ENCODE assay signal across 13 mouse cellular contexts in the genomic region with DNA sequence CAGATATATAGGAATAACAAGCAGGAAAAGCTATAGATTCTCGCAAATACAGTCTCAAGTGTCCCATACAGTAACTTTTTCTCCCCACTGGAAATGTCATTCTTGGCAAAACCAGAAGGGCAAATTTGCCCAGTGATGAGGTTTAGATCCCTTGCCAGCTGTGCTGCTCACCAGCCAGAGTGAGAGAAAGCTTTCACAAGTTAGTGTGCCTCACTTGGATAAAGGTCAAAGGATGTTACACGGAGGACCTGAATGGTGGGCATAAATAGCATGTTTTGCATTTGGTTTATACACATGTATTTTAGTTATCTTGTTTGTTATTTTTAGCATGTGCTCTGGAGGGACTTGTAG. TPM values are rescaled to one million over a fixed set of nuclear protein-coding genes. Genes with fewer than 3 reads are reported as not detected.
DNase-seq lines count a peak whose midpoint lies in the region; ATAC-seq and TF ChIP-seq lines count a peak whose summit lies in the region.
"Had no signal": no experiment of that assay in that cellular context is flagged by ENCODE, and none has a peak within 500 bp of the region (broad histone marks: within the 10 kb centered on the region; RNA-seq: fewer than 3 reads in every experiment).

No protein-coding gene starts in this region.

- in situ Hi-C loops in Patski (cut with MboI; ENCODE audit: low pct_unique_long_range_greater_than_20kb): loop anchor here (5.0 kb wide), 1 partner anchor 189 kb away; no protein-coding TSS in a partner anchor

- H3K4me3 ChIP-seq in hindbrain, embryonic 12.5 days: no peak overlapping the region
- no peak overlapping the region for H3K4me3 ChIP-seq in hindbrain, embryonic 10.5 days
- H3K4me3 ChIP-seq in forebrain, postnatal 0 days (ENCODE audit: low read depth, low read length): no peak overlapping the region
- no peak overlapping the region for H3K4me3 ChIP-seq in kidney, adult 2 months (ENCODE audit: insufficient read depth, low read depth, low read length)
- H3K4me3 ChIP-seq: embryonic facial prominence, embryonic 12.5 days; intestine, embryonic 15.5 days; limb, embryonic 15.5 days had no signal

- no peaks in the 10 kb centered on the region for H3K9me3 ChIP-seq in hindbrain, embryonic 12.5 days (replicated peaks)
- H3K9me3 ChIP-seq in hindbrain, embryonic 10.5 days: no peaks in the 10 kb centered on the region
- no peaks in the 10 kb centered on the region for H3K9me3 ChIP-seq in forebrain, postnatal 0 days (ENCODE audit: low read length)
- H3K9me3 ChIP-seq: embryonic facial prominence, embryonic 12.5 days; intestine, embryonic 15.5 days; limb, embryonic 15.5 days had no signal

- H3K4me2 ChIP-seq in hindbrain, embryonic 12.5 days (replicated peaks): no peak overlapping the region
- no peak overlapping the region for H3K4me2 ChIP-seq in forebrain, postnatal 0 days (ENCODE audit: low read depth)
- H3K4me2 ChIP-seq: embryonic facial prominence, embryonic 12.5 days; intestine, embryonic 15.5 days; limb, embryonic 15.5 days had no signal

- CTCF ChIA-PET in Patski (lab: Charles Lee): interaction anchor here (0.8 to 2.4 kb wide), 26 partner anchors 9 to 1045 kb away, joined by 3 to 25 read pairs (median 4); partner anchors contain the start of genes Nr2f1 and Pou5f2

- no peaks in the 10 kb centered on the region; the same call in 1 of the 2 replicates for H3K4me1 ChIP-seq in hindbrain, embryonic 12.5 days
- peaks cover 15% of the 10 kb centered on the region for H3K4me1 ChIP-seq in hindbrain, embryonic 10.5 days (replicated peaks)
- no peaks in the 10 kb centered on the region; the same call in 1 of the 2 replicates for H3K4me1 ChIP-seq in forebrain, postnatal 0 days (ENCODE audit: insufficient read depth)
- H3K4me1 ChIP-seq in kidney, adult 2 months (ENCODE audit: control insufficient read depth, insufficient read depth, low read length): no peaks in the 10 kb centered on the region
- H3K4me1 ChIP-seq: embryonic facial prominence, embryonic 12.5 days; intestine, embryonic 15.5 days; limb, embryonic 15.5 days had no signal

- H3K9ac ChIP-seq in hindbrain, embryonic 12.5 days: no peak overlapping the region
- no peak overlapping the region for H3K9ac ChIP-seq in forebrain, postnatal 0 days
- H3K9ac ChIP-seq: embryonic facial prominence, embryonic 12.5 days; intestine, embryonic 15.5 days; limb, embryonic 15.5 days had no signal

- ATAC-seq in hindbrain, embryonic 12.5 days (ENCODE audit: low FRiP score): 0 out of 2 replicates have a peak, but pooled peaks have one; percentile 37
- no peak for ATAC-seq in Patski
- ATAC-seq in forebrain, postnatal 0 days: peak; percentile 23; the same call in 1 of the 2 replicates
- ATAC-seq in megakaryocyte progenitor cell, adult 5-6 weeks (replicated peaks; ENCODE audit: poor library complexity): no peak
- ATAC-seq: intestine, embryonic 15.5 days had no signal

- H3K27me3 ChIP-seq in hindbrain, embryonic 12.5 days: no peaks in the 10 kb centered on the region
- no peaks in the 10 kb centered on the region for H3K27me3 ChIP-seq in hindbrain, embryonic 10.5 days (ENCODE audit: insufficient read depth, poor library complexity, severe bottlenecking)
- H3K27me3 ChIP-seq in Patski: no peaks in the 10 kb centered on the region
- no peaks in the 10 kb centered on the region for H3K27me3 ChIP-seq in forebrain, postnatal 0 days (ENCODE audit: insufficient read depth, low read length)
- no peaks in the 10 kb centered on the region for H3K27me3 ChIP-seq in kidney, adult 2 months (replicated peaks; ENCODE audit: control insufficient read depth, insufficient read depth, low read length)
- H3K27me3 ChIP-seq: embryonic facial prominence, embryonic 12.5 days; intestine, embryonic 15.5 days; limb, embryonic 15.5 days had no signal

- peak; percentile 7 for DNase-seq in adrenal gland, postnatal 10 days
- no peak for DNase-seq in adrenal gland, adult 18-20 months (ENCODE audit: low spot score in 2 of 2)
- DNase-seq in hindbrain, embryonic 10.5 days (ENCODE audit: low spot score): no peak
- DNase-seq in Patski (ENCODE audit: low read depth, low spot score): no peak
- DNase-seq in forebrain, postnatal 0 days: no peak
- DNase-seq in kidney, adult 2 months: no peak

- POLR2A ChIA-PET in Patski (lab: Charles Lee): no interaction called here

- WGBS in hindbrain, embryonic 12.5 days: 66% methylated on average over 2 of the region's 2 CpGs
- WGBS in hindbrain, embryonic 10.5 days: 70% methylated on average over 2 of the region's 2 CpGs
- WGBS in forebrain, postnatal 0 days: 33% methylated on average over 2 of the region's 2 CpGs
- 75% methylated on average over 2 of the region's 2 CpGs for WGBS in kidney, adult 2 months

- H3K27ac ChIP-seq in hindbrain, embryonic 12.5 days: no peak overlapping the region
- H3K27ac ChIP-seq in hindbrain, embryonic 10.5 days: no peak overlapping the region
- H3K27ac ChIP-seq in forebrain, postnatal 0 days (ENCODE audit: low read depth, low read length): no peak overlapping the region
- H3K27ac ChIP-seq in kidney, adult 2 months (ENCODE audit: insufficient read depth, low read depth, low read length): no peak overlapping the region
- H3K27ac ChIP-seq: embryonic facial prominence, embryonic 12.5 days; intestine, embryonic 15.5 days; kidney, postnatal 0 days; limb, embryonic 15.5 days; macrophage had no signal

- no peaks in the 10 kb centered on the region for H3K36me3 ChIP-seq in hindbrain, embryonic 12.5 days
- no peaks in the 10 kb centered on the region for H3K36me3 ChIP-seq in hindbrain, embryonic 10.5 days
- H3K36me3 ChIP-seq in forebrain, postnatal 0 days (ENCODE audit: insufficient read depth): no peaks in the 10 kb centered on the region
- H3K36me3 ChIP-seq in kidney, adult 2 months (ENCODE audit: control insufficient read depth, insufficient read depth, low read length): no peaks in the 10 kb centered on the region
- H3K36me3 ChIP-seq: embryonic facial prominence, embryonic 12.5 days; intestine, embryonic 15.5 days; limb, embryonic 15.5 days had no signal

- TF ChIP-seq POLR2A in kidney, adult 2 months (IDR thresholded peaks at IDR 0.05; ENCODE audit: low read depth, low read length): no peak

- peak; percentile 26 for TF ChIP-seq CTCF in Patski (IDR thresholded peaks at IDR 0.05)
- TF ChIP-seq CTCF in forebrain, postnatal 0 days (IDR thresholded peaks at IDR 0.05; ENCODE audit: low read depth): no peak
- TF ChIP-seq CTCF in kidney, adult 2 months (conservative IDR thresholded peaks at IDR 0.05; ENCODE audit: insufficient read depth, insufficient read length, low read depth, low read length): no peak

RNA-seq across cellular contexts. Expression of gene Pou5f2, which starts 41.9 kb away (rescaled TPM):
- total RNA-seq in adrenal gland, postnatal 10 days (2021): 1 to 10 TPM in 1 of 2 experiments, under 1 TPM in 1; 0.75 to 2.0 TPM
- total RNA-seq in adrenal gland, adult 18-20 months (2021): under 1 TPM; 0.29 to 0.50 TPM
- polyA plus RNA-seq in hindbrain, embryonic 12.5 days (2016; fragmentation: Nextera tagmentation; extraction: Ambion mirVana): 1.5 TPM in 2 replicates
- 1.3 and 1.7 TPM in 2 replicates for polyA plus RNA-seq in hindbrain, embryonic 10.5 days (2016; fragmentation: Nextera tagmentation; extraction: Ambion mirVana)
- polyA plus RNA-seq in Patski (2021): not detected
- total RNA-seq in forebrain, postnatal 0 days (2014; rRNA removed): 1.2 and 1.9 TPM in 2 replicates
- 0.42 TPM in 1 of 2 replicates, not detected in the other for polyA plus RNA-seq in forebrain, postnatal 0 days (2015; fragmentation: Nextera tagmentation; extraction: Ambion mirVana)
- polyA plus RNA-seq in kidney, adult 2 months (2012; rRNA removed): 0.16 and 0.28 TPM in 2 replicates
- total RNA-seq in megakaryocyte progenitor cell, adult 5-6 weeks (2015): 0.44 and 0.79 TPM in 2 replicates
- total RNA-seq in megakaryocyte progenitor cell, adult 5-6 weeks (2017): 0.37 and 0.42 TPM in 2 replicates
- polyA plus RNA-seq: macrophage had no signal

Comparison
In these comparisons a context has a peak if more than half of its experiments do, and no peak if none do; other contexts are left out.
1. ATAC-seq: peak in hindbrain, embryonic 12.5 days (single experiment) and forebrain, postnatal 0 days (single experiment); none in Patski (single experiment) and megakaryocyte progenitor cell, adult 5-6 weeks (single experiment).